Mouse (Mus musculus): ENCODE data around the gene Dbi. TPM values are rescaled to one million over a fixed set of nuclear protein-coding genes. Genes with fewer than 3 reads are reported as not detected.

The Dbi gene
- 576 and 763 TPM in 2 replicates for polyA plus RNA-seq (2012; rRNA removed)

DNA sequence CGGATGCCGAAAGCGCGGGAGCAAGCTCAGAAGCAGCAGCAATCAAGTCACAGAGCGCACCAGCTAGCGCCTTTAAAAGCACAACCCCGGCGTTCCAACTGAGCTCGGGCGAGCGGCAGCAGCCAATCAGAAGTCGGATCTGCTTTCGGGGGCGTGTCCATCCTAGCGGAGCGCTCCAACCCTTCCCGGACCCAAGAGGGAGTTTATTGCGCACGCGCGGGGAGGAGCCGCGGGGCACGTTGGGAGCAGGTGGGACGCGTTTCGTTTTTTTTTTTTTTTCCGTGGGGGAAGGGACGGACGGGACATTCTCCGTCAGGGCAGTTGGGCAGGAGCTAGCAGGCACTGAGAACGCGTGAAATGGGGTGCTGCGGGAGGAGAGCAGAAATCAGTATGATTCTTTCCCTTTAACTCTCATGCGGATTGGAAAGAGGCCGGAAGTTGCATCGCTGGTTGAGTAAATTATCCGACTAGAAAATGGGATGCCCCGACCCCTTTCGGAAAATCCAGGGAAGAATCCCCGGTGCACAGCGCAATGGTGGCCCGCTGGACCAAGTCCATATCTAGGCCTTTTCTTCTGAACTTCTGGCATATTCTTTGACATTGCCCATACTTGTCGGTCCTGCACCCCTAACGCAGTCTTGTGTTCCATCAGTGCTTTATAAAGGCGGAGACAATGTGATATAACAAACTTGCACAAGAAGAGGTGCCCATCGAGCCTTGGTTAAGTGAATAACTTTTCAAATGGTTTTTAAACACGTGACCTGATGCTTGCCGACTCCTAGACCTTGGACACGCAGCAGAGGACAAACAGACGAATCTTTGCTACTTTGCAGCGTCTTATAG is at the start of gene Dbi, which contains the start of gene 3110009E18Rik:
Dbi (minus strand) TSS at position 110 of the 843 bp plus-strand sequence.
3110009E18Rik (plus strand) TSS at position 219 of the 843 bp plus-strand sequence.

DNA sequence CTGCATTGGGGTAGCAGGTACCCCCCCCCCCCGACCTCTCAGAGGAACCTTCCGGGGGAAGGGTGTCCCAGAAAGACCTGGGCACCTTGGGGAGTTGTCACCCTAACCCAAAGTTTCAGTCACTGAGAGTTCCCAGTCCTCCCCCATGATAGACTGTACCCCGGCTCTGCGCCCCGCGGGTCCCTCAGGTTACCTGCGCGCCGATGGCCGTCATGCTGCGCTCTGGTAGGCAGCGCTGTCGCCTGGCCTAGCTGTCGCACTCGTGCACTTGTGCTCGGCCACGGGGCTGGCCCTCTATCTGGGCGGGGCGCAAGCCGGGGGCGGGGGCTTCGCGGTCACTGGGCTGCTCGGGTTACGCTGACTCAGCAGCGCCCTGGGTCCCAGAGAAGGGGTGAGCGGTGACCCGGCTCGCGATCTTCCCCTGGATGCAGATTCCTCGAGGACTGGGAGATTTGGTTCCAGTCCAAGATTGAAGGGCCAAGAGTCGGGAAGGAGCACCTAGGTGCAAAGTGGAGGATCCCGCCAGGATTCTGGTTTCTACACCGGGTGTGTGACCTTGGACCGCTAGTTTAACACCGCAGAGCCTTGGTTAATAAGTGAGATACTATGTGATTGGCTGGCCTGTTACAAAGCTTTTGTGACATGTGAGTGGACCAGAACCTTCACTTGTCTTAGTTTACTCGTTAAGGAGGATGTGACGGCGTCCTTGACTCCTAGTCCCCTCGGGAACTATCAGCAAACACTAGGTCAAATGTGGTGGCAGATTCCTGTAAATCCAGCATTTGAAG is 47.2 kb downstream of the Dbi start, which contains the start of gene Tmem37:
Tmem37 (minus strand) TSS at position 556 of the 788 bp plus-strand sequence.

Other genes starting within 250 kb of the Dbi start
- gene Tmem177, start 207.9 kb downstream of the Dbi start, polyA plus RNA-seq (2012; rRNA removed) = 8.5 and 11.0 TPM in 2 replicates
- gene Cfap221, start 123.8 kb downstream of the Dbi start, polyA plus RNA-seq (2012; rRNA removed) = 0.23 and 0.25 TPM in 2 replicates
- gene Sctr, start 114.2 kb downstream of the Dbi start, polyA plus RNA-seq (2012; rRNA removed) = 1.4 and 1.5 TPM in 2 replicates
- 4.9 and 5.7 TPM in 2 replicates for gene Tmem37, start 47.0 kb downstream of the Dbi start, polyA plus RNA-seq (2012; rRNA removed)
- gene 3110009E18Rik, start 109 bp upstream of the Dbi start, polyA plus RNA-seq (2012; rRNA removed) = 12.4 and 16.4 TPM in 2 replicates
- gene Steap3, start 151.6 kb upstream of the Dbi start, polyA plus RNA-seq (2012; rRNA removed) = 2.6 and 3.7 TPM in 2 replicates
- gene C1ql2, start 219.5 kb upstream of the Dbi start, polyA plus RNA-seq (2012; rRNA removed) = 2.4 and 3.6 TPM in 2 replicates